Mouse (Mus musculus): ENCODE measurements around the gene Olfr1392.

The Olfr1392 gene

GRCm38 (mm10) chr11:49251380-49251761, 33.7 kb upstream of the Olfr1392 start:
- no peak for DNase-seq (ENCODE audit: low read depth, low spot score)

GRCm38 (mm10) chr11:49252048-49252447, 33.0 kb upstream of the Olfr1392 start:
- DNase-seq (ENCODE audit: low read depth, low spot score): no peak

GRCm38 (mm10) chr11:49253035-49253434, 32.0 kb upstream of the Olfr1392 start:
- DNase-seq (ENCODE audit: low read depth, low spot score): no peak

- no peak for DNase-seq (ENCODE audit: low read depth, low spot score)
Observed at GRCm38 (mm10) chr11:49259296-49259695, 25.8 kb upstream of the Olfr1392 start.

- no peak for DNase-seq (ENCODE audit: low read depth, low spot score)
Observed at GRCm38 (mm10) chr11:49259829-49260228, 25.3 kb upstream of the Olfr1392 start.

GRCm38 (mm10) chr11:49260598-49261312, 24.3 kb upstream of the Olfr1392 start:
- no peak for DNase-seq (ENCODE audit: low read depth, low spot score)

- DNase-seq (ENCODE audit: low read depth, low spot score): no peak
Observed at GRCm38 (mm10) chr11:49261313-49261855, 23.7 kb upstream of the Olfr1392 start.

GRCm38 (mm10) chr11:49262286-49262685, 22.8 kb upstream of the Olfr1392 start:
- DNase-seq (ENCODE audit: low read depth, low spot score): no peak

- no peak for DNase-seq (ENCODE audit: low read depth, low spot score)
Observed at GRCm38 (mm10) chr11:49263149-49263548, 21.9 kb upstream of the Olfr1392 start.

GRCm38 (mm10) chr11:49264081-49264480, 21.0 kb upstream of the Olfr1392 start:
- no peak for DNase-seq (ENCODE audit: low read depth, low spot score)

GRCm38 (mm10) chr11:49264622-49265021, 20.5 kb upstream of the Olfr1392 start:
- DNase-seq (ENCODE audit: low read depth, low spot score): no peak

GRCm38 (mm10) chr11:49265101-49265500, 20.0 kb upstream of the Olfr1392 start:
- no peak for DNase-seq (ENCODE audit: low read depth, low spot score)

GRCm38 (mm10) chr11:49266671-49267070, 18.4 kb upstream of the Olfr1392 start:
- no peak for DNase-seq (ENCODE audit: low read depth, low spot score)

- no peak for DNase-seq (ENCODE audit: low read depth, low spot score)
Observed at GRCm38 (mm10) chr11:49267316-49267715, 17.8 kb upstream of the Olfr1392 start.

GRCm38 (mm10) chr11:49267970-49268579, 17.0 kb upstream of the Olfr1392 start:
- DNase-seq (ENCODE audit: low read depth, low spot score): no peak

GRCm38 (mm10) chr11:49269761-49270160, 15.3 kb upstream of the Olfr1392 start:
- DNase-seq (ENCODE audit: low read depth, low spot score): no peak

- no peak for DNase-seq (ENCODE audit: low read depth, low spot score)
Observed at GRCm38 (mm10) chr11:49270368-49270767, 14.7 kb upstream of the Olfr1392 start.

GRCm38 (mm10) chr11:49271334-49271733, 13.7 kb upstream of the Olfr1392 start:
- no peak for DNase-seq (ENCODE audit: low read depth, low spot score)

GRCm38 (mm10) chr11:49273834-49274519, 11.1 kb upstream of the Olfr1392 start:
- DNase-seq (ENCODE audit: low read depth, low spot score): no peak

- DNase-seq (ENCODE audit: low read depth, low spot score): no peak
Observed at GRCm38 (mm10) chr11:49278222-49278621, 6.9 kb upstream of the Olfr1392 start, which contains the start of gene Olfr1393. Gene Olfr1393 (plus strand): TSS chr11:49278304.

GRCm38 (mm10) chr11:49287251-49287650, 2.2 kb downstream of the Olfr1392 start:
- no peak for DNase-seq (ENCODE audit: low read depth, low spot score)

- no peak for DNase-seq (ENCODE audit: low read depth, low spot score)
Observed at GRCm38 (mm10) chr11:49292777-49293176, 7.7 kb downstream of the Olfr1392 start.
